Mouse (Mus musculus) thymus, adult 2 months (tissue): ENCODE measurements around the gene Ptges2.

Experiments
- CTCF ChIP-seq: fragments of 200-500 bp; IDR thresholded peaks from 2 replicates; pipeline ENCODE4 v1.5.1; 2012; ENCODE audit warnings: mild to moderate bottlenecking, control low read depth, low read length, moderate library complexity, borderline replicate concordance; ENCODE audit not compliant: control insufficient read depth, poor library complexity, insufficient read depth; ENCODE audit errors: extremely low read depth
- POLR2A ChIP-seq: fragments of 200-500 bp; IDR thresholded peaks from 2 replicates; pipeline ENCODE4 v1.6.1; 2012; ENCODE audit warnings: mild to moderate bottlenecking, low read length, control low read depth, moderate library complexity; ENCODE audit not compliant: control insufficient read depth, poor library complexity, insufficient read depth; ENCODE audit errors: extremely low read depth

DNA sequence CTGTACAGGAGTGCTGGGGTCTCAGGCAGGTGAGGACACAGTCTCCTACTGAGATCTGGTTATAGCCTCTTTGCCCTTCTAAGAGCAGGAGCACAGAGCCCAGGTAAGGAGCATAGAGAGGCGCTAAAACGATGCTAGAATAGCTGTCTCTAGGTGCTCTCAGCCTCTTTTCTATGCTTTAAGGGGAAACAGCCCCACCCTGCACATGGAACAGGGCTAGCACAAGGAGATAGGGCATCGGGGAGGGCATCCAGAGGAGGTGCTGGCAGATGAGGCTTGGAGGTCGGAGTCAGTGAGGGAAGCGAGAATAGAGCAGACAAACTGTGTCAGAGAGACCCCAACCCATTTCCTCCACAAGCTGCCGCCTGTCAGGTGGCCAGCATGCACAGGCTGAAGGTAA, 48.7 kb upstream of the Ptges2 start:
- TF ChIP-seq POLR2A (no peak), CTCF (no peak)
